Mouse (Mus musculus) layer of hippocampus, adult 9-11 months (tissue): ENCODE data around the gene Gm17026.
"Not testable (repeated sequence)": the region's sequence is repeated elsewhere in the genome, so short reads cannot be mapped to it uniquely, and the experiment has no call there.

ENCODE experiments used
- DNase-seq: peaks from one replicate; pipeline ENCODE4 v3.0.0; 2022

The Gm17026 gene

DNA sequence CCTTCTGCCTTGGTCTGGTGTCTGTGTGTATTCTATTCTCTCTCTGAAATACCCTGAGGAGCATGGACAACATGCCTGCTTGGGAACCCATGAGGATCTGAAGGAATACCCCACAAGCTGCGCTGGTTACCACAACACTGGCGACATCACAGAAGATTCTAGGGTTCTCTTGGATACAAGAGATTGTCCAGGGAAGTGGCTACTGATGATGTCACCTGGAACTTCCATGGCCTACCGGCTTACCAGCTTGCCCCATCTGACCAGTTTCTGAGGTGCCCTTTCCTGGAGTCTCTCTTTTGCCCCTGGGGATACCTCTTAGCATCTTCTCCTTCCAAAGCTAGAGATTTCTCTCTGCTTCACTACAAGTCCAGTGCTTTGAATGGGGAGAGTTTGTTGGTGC is at the start of gene Gm17026:
TSS of gene Gm17026 (minus strand) at position 101 of the 400 bp plus-strand sequence.
- not testable (repeated sequence) for DNase-seq

DNA sequence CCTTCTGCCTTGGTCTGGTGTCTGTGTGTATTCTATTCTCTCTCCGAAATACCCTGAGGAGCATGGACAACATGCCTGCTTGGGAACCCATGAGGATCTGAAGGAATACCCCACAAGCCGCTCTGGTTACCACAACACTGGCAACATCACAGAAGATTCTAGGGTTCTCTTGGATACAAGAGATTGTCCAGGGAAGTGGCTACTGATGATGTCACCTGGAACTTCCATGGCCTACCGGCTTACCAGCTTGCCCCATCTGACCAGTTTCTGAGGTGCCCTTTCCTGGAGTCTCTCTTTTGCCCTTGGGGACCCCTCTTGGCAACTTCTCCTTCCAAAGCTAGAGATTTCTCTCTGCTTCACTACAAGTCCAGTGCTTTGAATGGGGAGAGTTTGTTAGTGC is 37.4 kb upstream of the Gm17026 start, which contains the start of gene Gm9611:
TSS of gene Gm9611 (minus strand) at position 101 of the 400 bp plus-strand sequence.
- DNase-seq, result not testable (repeated sequence)

DNA sequence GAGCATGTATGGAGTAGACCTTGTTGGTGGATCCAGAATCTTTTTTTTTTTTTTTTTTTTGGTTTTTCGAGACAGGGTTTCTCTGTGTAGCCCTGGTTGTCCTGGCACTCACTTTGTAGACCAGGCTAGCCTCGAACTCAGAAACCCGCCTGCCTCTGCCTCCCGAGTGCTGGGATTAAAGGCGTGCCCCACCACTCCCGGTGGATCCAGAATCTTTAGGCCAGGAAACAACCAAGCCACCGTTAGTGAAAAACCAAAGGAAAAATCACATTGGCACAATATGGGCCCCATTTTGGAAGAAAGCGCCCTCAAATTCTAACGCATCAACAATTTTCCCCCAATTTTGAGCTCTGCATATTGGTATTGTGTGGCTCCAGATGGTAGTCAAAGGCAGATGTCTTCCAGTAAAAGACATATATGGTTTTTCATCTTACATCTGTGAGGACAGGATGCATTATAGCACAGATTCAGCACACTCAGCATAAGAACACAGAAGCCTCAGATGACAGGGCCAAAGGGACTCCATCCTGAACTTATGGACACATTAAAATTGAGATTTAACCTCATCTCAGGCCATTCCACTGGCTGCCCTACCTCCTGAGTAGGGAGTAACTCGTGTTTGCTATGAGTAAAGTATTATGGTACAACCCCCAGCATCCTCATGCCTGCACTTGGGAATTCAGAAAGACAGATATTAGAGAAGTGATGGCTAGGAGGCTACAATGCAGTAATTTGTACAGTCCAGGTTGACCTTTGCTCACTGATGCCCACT is 42.9 kb downstream of the Gm17026 start:
- not testable (repeated sequence) for DNase-seq
